Comparison of ENCODE assay signal across 11 mouse cellular contexts in the genomic region with DNA sequence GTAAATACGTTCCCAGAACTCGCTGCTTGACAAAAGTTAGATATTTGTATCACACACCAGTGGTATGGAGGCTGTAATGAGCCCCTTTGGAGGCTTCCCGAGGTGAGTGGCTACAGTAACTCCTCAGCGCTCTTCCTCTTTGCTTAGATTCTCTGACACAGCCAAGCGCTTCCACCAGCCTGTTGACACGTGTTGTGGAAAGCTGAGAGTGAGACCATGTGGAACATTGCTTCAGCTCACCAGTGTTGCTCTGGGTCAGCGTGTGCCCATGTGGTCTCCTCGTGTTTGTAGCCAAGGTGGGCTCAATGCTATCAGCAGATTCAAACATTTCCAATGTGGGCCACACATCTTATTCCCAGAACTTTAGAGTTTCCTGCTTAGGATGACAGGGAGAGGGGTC. TPM values are rescaled to one million over a fixed set of nuclear protein-coding genes. Genes with fewer than 3 reads are reported as not detected.
A peak's percentile ranks its signal among the peaks of the same experiment; 100 is the strongest.
DNase-seq lines count a peak whose midpoint lies in the region; ATAC-seq and TF ChIP-seq lines count a peak whose summit lies in the region.
"Had no signal": no experiment of that assay in that cellular context is flagged by ENCODE, and none has a peak within 500 bp of the region (broad histone marks: within the 10 kb centered on the region; RNA-seq: fewer than 3 reads in every experiment).

No protein-coding gene starts in this region.

- ATAC-seq in forebrain, embryonic 12.5 days (ENCODE audit: low FRiP score), result no peak
- no peak for ATAC-seq in forebrain, embryonic 11.5 days (replicated peaks; ENCODE audit: low FRiP score)
- ATAC-seq in hindbrain, postnatal 0 days, result no peak
- ATAC-seq in monocyte, adult 5-6 weeks (replicated peaks; ENCODE audit: insufficient number of reproducible peaks, low FRiP score, low TSS enrichment, poor library complexity, severe bottlenecking), result no peak
- ATAC-seq: Patski had no signal

- no peak overlapping the region for H3K4me3 ChIP-seq in forebrain, embryonic 12.5 days (replicated peaks)
- H3K4me3 ChIP-seq in forebrain, embryonic 11.5 days (ENCODE audit: low read depth, low read length), result no peak overlapping the region
- H3K4me3 ChIP-seq in lung, adult 2 months (replicated peaks; ENCODE audit: extremely low read depth, low read depth, low read length), result peak overlapping the region; percentile 27
- peak overlapping the region; percentile 6; the same call in 1 of the 2 replicates for H3K4me3 ChIP-seq in hindbrain, postnatal 0 days (ENCODE audit: low read length)
- peak overlapping the region; percentile 6; the same call in 1 of the 2 replicates for H3K4me3 ChIP-seq in small intestine, adult 2 months (ENCODE audit: low read depth, low read length)

- WGBS in forebrain, embryonic 12.5 days, result 83% methylated on average over 8 of the region's 8 CpGs
- 78% methylated on average over 8 of the region's 8 CpGs for WGBS in forebrain, embryonic 11.5 days
- 59% methylated on average over 8 of the region's 8 CpGs for WGBS in lung, adult 2 months
- 73% methylated on average over 8 of the region's 8 CpGs for WGBS in hindbrain, postnatal 0 days
- 47% methylated on average over 8 of the region's 8 CpGs for WGBS in small intestine, adult 2 months

- H3K27ac ChIP-seq in forebrain, embryonic 12.5 days, result no peak overlapping the region
- no peak overlapping the region for H3K27ac ChIP-seq in forebrain, embryonic 11.5 days (ENCODE audit: low read depth, low read length)
- no peak overlapping the region for H3K27ac ChIP-seq in hindbrain, postnatal 0 days
- no peak overlapping the region for H3K27ac ChIP-seq in small intestine, adult 2 months (ENCODE audit: insufficient read depth, low read depth, low read length)

- no peaks in the 10 kb centered on the region for H3K27me3 ChIP-seq in forebrain, embryonic 12.5 days
- no peaks in the 10 kb centered on the region for H3K27me3 ChIP-seq in forebrain, embryonic 11.5 days (ENCODE audit: control insufficient read depth, insufficient read depth, low read length)
- no peaks in the 10 kb centered on the region for H3K27me3 ChIP-seq in hindbrain, postnatal 0 days (ENCODE audit: insufficient read depth, low read length)
- no peaks in the 10 kb centered on the region for H3K27me3 ChIP-seq in small intestine, adult 2 months (ENCODE audit: control insufficient read depth, insufficient read depth, low read length)
- H3K27me3 ChIP-seq: Patski had no signal

- H3K9me3 ChIP-seq in forebrain, embryonic 12.5 days, result no peaks in the 10 kb centered on the region
- H3K9me3 ChIP-seq in forebrain, embryonic 11.5 days (ENCODE audit: control insufficient read depth, low read length), result no peaks in the 10 kb centered on the region
- H3K9me3 ChIP-seq in hindbrain, postnatal 0 days (ENCODE audit: low read length), result no peaks in the 10 kb centered on the region

- H3K4me1 ChIP-seq in forebrain, embryonic 12.5 days, result peaks cover 55% of the 10 kb centered on the region
- H3K4me1 ChIP-seq in forebrain, embryonic 11.5 days (replicated peaks; ENCODE audit: control insufficient read depth, insufficient read depth, low read length), result peaks cover 9% of the 10 kb centered on the region
- peaks cover 18% of the 10 kb centered on the region for H3K4me1 ChIP-seq in lung, adult 2 months (ENCODE audit: control insufficient read depth, insufficient read depth, low read length)
- H3K4me1 ChIP-seq in hindbrain, postnatal 0 days (ENCODE audit: insufficient read depth, low read length), result peaks cover 14% of the 10 kb centered on the region
- H3K4me1 ChIP-seq in small intestine, adult 2 months (ENCODE audit: control insufficient read depth, insufficient read depth, insufficient read length, low read length), result peaks cover 22% of the 10 kb centered on the region; the same call in 1 of the 2 replicates

- TF ChIP-seq POLR2A in lung, adult 2 months (IDR thresholded peaks at IDR 0.05; ENCODE audit: borderline replicate concordance, extremely low read depth, low read depth, low read length), result no peak
- no peak for TF ChIP-seq POLR2A in small intestine, adult 2 months (IDR thresholded peaks at IDR 0.05; ENCODE audit: low read depth, low read length)

- no peak for TF ChIP-seq CTCF in lung, adult 2 months (IDR thresholded peaks at IDR 0.05; ENCODE audit: insufficient read depth, low read length)
- TF ChIP-seq CTCF in hindbrain, postnatal 0 days (IDR thresholded peaks at IDR 0.05; ENCODE audit: low read depth), result no peak
- no peak for TF ChIP-seq CTCF in small intestine, adult 2 months (IDR thresholded peaks at IDR 0.05; ENCODE audit: extremely low read depth, insufficient read length, insufficient replicate concordance, low read depth, low read length)

- H3K4me2 ChIP-seq in forebrain, embryonic 12.5 days, result peak overlapping the region; percentile 86; the same call in 1 of the 2 replicates
- H3K4me2 ChIP-seq in forebrain, embryonic 11.5 days (ENCODE audit: low read depth, low read length, severe bottlenecking), result no peak overlapping the region
- peak overlapping the region; percentile 86 for H3K4me2 ChIP-seq in hindbrain, postnatal 0 days (ENCODE audit: low read depth, low read length)

- DNase-seq in forebrain, embryonic 11.5 days (ENCODE audit: low spot score), result no peak
- DNase-seq in lung, adult 2 months, result no peak
- no peak for DNase-seq in lung, postnatal 4 days
- no peak for DNase-seq in hindbrain, postnatal 0 days (ENCODE audit: low spot score)
- no peak for DNase-seq in urinary bladder, adult 18-20 months (ENCODE audit: low spot score in 2 of 2)
- DNase-seq: left cerebral cortex, postnatal 4 days; right cerebral cortex, postnatal 25 days had no signal

- H3K36me3 ChIP-seq in forebrain, embryonic 12.5 days (replicated peaks), result peaks cover 26% of the 10 kb centered on the region
- H3K36me3 ChIP-seq in forebrain, embryonic 11.5 days (ENCODE audit: control insufficient read depth, insufficient read depth, low read length), result no peaks in the 10 kb centered on the region
- no peaks in the 10 kb centered on the region for H3K36me3 ChIP-seq in hindbrain, postnatal 0 days (ENCODE audit: insufficient read depth, low read length)
- H3K36me3 ChIP-seq in small intestine, adult 2 months (ENCODE audit: control insufficient read depth, insufficient read depth, low read length), result peaks cover 8% of the 10 kb centered on the region; the same call in 1 of the 2 replicates

- H3K9ac ChIP-seq in forebrain, embryonic 12.5 days, result no peak overlapping the region
- no peak overlapping the region for H3K9ac ChIP-seq in forebrain, embryonic 11.5 days (ENCODE audit: low read length)
- no peak overlapping the region for H3K9ac ChIP-seq in hindbrain, postnatal 0 days (replicated peaks; ENCODE audit: low read length)

RNA-seq across cellular contexts. Expression of a gene that starts 5.0 kb away (rescaled TPM):
- 30.2 and 31.3 TPM in 2 replicates for polyA plus RNA-seq in forebrain, embryonic 12.5 days (2016; fragmentation: Nextera tagmentation; extraction: Ambion mirVana)
- polyA plus RNA-seq in forebrain, embryonic 11.5 days (2014; fragmentation: Nextera tagmentation; extraction: Ambion mirVana), result 28.1 and 28.8 TPM in 2 replicates
- 19.7 and 20.1 TPM in 2 replicates for polyA plus RNA-seq in lung, adult 2 months (2012; rRNA removed)
- 31.3 and 33.9 TPM in 2 replicates for total RNA-seq in hindbrain, postnatal 0 days (2014; rRNA removed)
- polyA plus RNA-seq in hindbrain, postnatal 0 days (2015; fragmentation: Nextera tagmentation; extraction: Ambion mirVana), result 17.8 and 17.9 TPM in 2 replicates
- 8.5 and 18.3 TPM in 2 replicates for polyA plus RNA-seq in small intestine, adult 2 months (2012; rRNA removed)
- total RNA-seq in monocyte, adult 5-6 weeks (2017), result 0.57 to 2.6 TPM (median 2.1 TPM) in 3 replicates

Comparison
In these comparisons a context has a peak if more than half of its experiments do, and no peak if none do; other contexts are left out.
1. H3K4me3 ChIP-seq: peak in lung, adult 2 months (single experiment), hindbrain, postnatal 0 days (single experiment) and small intestine, adult 2 months (single experiment); none in forebrain, embryonic 12.5 days (single experiment) and forebrain, embryonic 11.5 days (single experiment).